Mouse (Mus musculus) testis, adult 2 months (tissue): ENCODE measurements at regions not wholly inside any gene's neighbourhood (a gene's known extent, or its start where the extent isn't known, plus 50 kb on each side); places are given as distances from the start of the nearest gene placed in this dataset.

ENCODE experiments used
- CTCF ChIP-seq: fragments of 200-500 bp; IDR thresholded peaks from 2 replicates; pipeline ENCODE4 v1.5.1; 2012; ENCODE audit warnings: low read depth, mild to moderate bottlenecking, inconsistent platforms, low read length, moderate library complexity; ENCODE audit not compliant: control insufficient read depth, insufficient read depth, insufficient replicate concordance
- POLR2A ChIP-seq: fragments of 200-500 bp; IDR thresholded peaks from 2 replicates; pipeline ENCODE4 v1.6.1; 2012; ENCODE audit warnings: low read depth, mild to moderate bottlenecking, inconsistent platforms, low read length, moderate library complexity; ENCODE audit not compliant: control insufficient read depth

GRCm38 (mm10) chr15:88491091-88491366, 109.1 kb upstream of the Zdhhc25 start:
- no peak for TF ChIP-seq CTCF
- no peak for TF ChIP-seq POLR2A
